ENCODE assay signal across 1 mouse cellular context in genomic region chr10:80051618-80052373, GRCm38 (mm10).
A peak's percentile ranks its signal among the peaks of the same experiment; 100 is the strongest.
TF ChIP-seq lines count a peak whose summit lies in the region.

No protein-coding gene starts in this region.

TF ChIP-seq in myocyte, 11 proteins besides CTCF, POLR2A, EP300 and RAD21:
- TF ChIP-seq TCF12 (IDR thresholded peaks at IDR 0.05; ENCODE audit: insufficient read depth, poor library complexity, severe bottlenecking) (no peak), TCF3 (IDR thresholded peaks at IDR 0.05; ENCODE audit: insufficient read length, low read depth) (peak; percentile 19), POLR2AphosphoS2 (IDR thresholded peaks at IDR 0.05; ENCODE audit: insufficient read length, low read depth) (no peak), E2F4 (IDR thresholded peaks at IDR 0.05; ENCODE audit: insufficient read depth) (no peak), MYOG (IDR thresholded peaks at IDR 0.05; ENCODE audit: control insufficient read depth in 1 of 3, insufficient read depth in 1 of 3, insufficient read length in 2 of 3, low read depth in 2 of 3) (peak; percentile 22 to 91 (median 57)), CEBPB (IDR thresholded peaks at IDR 0.05; ENCODE audit: insufficient read depth, poor library complexity, severe bottlenecking) (no peak), MYOD1 (IDR thresholded peaks at IDR 0.05; ENCODE audit: control insufficient read depth in 1 of 3, insufficient read length in 2 of 3, low read depth in 2 of 3) (peak in 2 of 3 experiments; percentile 54 to 84)
